Mouse (Mus musculus) thymus, adult 2 months (tissue): ENCODE measurements around the gene Ptpn11.
"Not testable (repeated sequence)": the region's sequence is repeated elsewhere in the genome, so short reads cannot be mapped to it uniquely, and the experiment has no call there.

ENCODE experiments used
- CTCF ChIP-seq: fragments of 200-500 bp; IDR thresholded peaks from 2 replicates; pipeline ENCODE4 v1.5.1; 2012; ENCODE audit warnings: mild to moderate bottlenecking, control low read depth, low read length, moderate library complexity, borderline replicate concordance; ENCODE audit not compliant: control insufficient read depth, poor library complexity, insufficient read depth; ENCODE audit errors: extremely low read depth
- POLR2A ChIP-seq: fragments of 200-500 bp; IDR thresholded peaks from 2 replicates; pipeline ENCODE4 v1.6.1; 2012; ENCODE audit warnings: mild to moderate bottlenecking, low read length, control low read depth, moderate library complexity; ENCODE audit not compliant: control insufficient read depth, poor library complexity, insufficient read depth; ENCODE audit errors: extremely low read depth

- TF ChIP-seq POLR2A, CTCF: not testable (repeated sequence)
Observed at GRCm38 (mm10) chr5:121205537-121206130, 14.4 kb upstream of the Ptpn11 start.
